Mouse (Mus musculus): ENCODE data around the gene Ltbp4. TPM values are rescaled to one million over a fixed set of nuclear protein-coding genes. Genes with fewer than 3 reads are reported as not detected.

Ltbp4 gene
- polyA plus RNA-seq, 1 experiment from 2014 or later, result 53.3 TPM

DNA sequence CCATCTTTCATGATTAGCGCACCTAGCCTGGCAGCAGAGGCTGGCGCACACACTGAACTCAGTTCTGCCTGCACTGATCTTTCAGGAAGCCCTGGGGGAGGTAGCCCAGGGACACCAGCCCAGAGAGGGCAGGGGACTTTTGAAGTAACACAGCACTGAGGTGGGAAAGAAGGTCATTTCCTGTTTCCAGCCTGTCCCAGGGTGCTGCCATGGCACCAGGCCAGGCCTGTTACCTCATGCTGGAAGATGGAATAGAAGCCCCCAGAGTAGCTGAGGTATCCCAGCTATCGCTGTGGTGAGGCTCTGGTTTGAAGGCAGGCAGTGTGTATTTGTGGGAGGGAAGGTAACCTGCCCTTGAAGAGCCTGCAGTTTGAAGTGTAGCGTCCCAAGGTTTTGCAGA, 62.6 kb downstream of the Ltbp4 start:
- no peak for ATAC-seq (ENCODE audit: extremely low read depth, insufficient number of reproducible peaks, low FRiP score, low TSS enrichment)
- H3K4me2 ChIP-seq, result no peak overlapping the region

DNA sequence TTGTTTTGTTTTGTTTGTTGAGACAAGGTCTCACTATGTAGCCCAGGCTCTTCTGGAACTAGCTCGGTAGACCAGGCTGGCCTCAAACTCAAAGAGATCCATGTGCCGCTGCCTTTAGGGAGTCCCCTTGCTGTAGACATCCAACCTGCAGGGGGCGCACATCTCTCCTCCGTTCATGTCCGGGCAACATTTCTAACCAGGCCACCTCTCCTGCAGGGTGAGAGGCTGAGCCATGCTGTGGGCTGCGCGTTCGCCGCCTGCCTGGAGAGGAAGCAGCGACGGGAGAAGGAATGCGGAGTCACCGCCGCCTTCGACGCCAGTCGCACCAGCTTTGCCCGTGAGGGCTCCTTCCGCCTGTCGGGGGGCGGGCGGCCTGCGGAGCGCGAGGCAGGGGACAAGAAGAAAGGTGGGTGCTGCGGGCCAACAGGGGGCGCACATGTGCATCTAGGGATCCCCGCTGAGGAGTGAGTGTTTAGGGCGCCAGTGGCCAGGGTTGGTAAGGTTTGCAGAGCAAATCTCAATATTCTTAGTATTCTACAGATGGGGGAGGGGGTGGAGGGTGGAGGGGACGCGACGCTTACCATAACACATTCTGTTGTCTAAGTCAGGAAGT, 63.6 kb downstream of the Ltbp4 start:
- Histone ChIP-seq H3K9ac (0 out of 2 replicates have a peak overlapping the region, but pooled peaks have one; percentile 61), H3K36me3 (peaks cover 88% of the 10 kb centered on the region), H3K4me3 (peak overlapping the region; percentile 30), H3K27ac (replicated peaks) (no peak overlapping the region), H3K4me1 (no peaks in the 10 kb centered on the region), H3K4me2 (peak overlapping the region; percentile 57), H3K9me3 (no peaks in the 10 kb centered on the region), H3K27me3 (replicated peaks) (no peaks in the 10 kb centered on the region)
- 35% methylated on average over 31 of the region's 32 CpGs for WGBS
- no peak for ATAC-seq (ENCODE audit: extremely low read depth, insufficient number of reproducible peaks, low FRiP score, low TSS enrichment)

More for the DNA sequence above, 62.6 kb downstream of the Ltbp4 start:
- WGBS, result 77% methylated on average over 4 of the region's 4 CpGs
- no peak overlapping the region for H3K4me3 ChIP-seq
- H3K9ac ChIP-seq, result no peak overlapping the region
- no peaks in the 10 kb centered on the region for H3K9me3 ChIP-seq
- H3K4me1 ChIP-seq, result no peaks in the 10 kb centered on the region
- H3K27ac ChIP-seq (replicated peaks), result no peak overlapping the region
- H3K36me3 ChIP-seq, result peaks cover 87% of the 10 kb centered on the region
- no peaks in the 10 kb centered on the region for H3K27me3 ChIP-seq (replicated peaks)

- H3K4me1 ChIP-seq, result peaks cover 4% of the 10 kb centered on the region
- no peak overlapping the region for H3K9ac ChIP-seq
- no peaks in the 10 kb centered on the region for H3K9me3 ChIP-seq
- peaks cover 86% of the 10 kb centered on the region for H3K36me3 ChIP-seq
- no peak overlapping the region for H3K4me2 ChIP-seq
- no peaks in the 10 kb centered on the region for H3K27me3 ChIP-seq (replicated peaks)
- H3K27ac ChIP-seq (replicated peaks), result no peak overlapping the region
- WGBS, result 87% methylated on average over 8 of the region's 8 CpGs
- ATAC-seq (ENCODE audit: extremely low read depth, insufficient number of reproducible peaks, low FRiP score, low TSS enrichment), result no peak
- H3K4me3 ChIP-seq, result no peak overlapping the region
Measured at GRCm38 (mm10) chr7:27271423-27271822, 66.1 kb downstream of the Ltbp4 start.

DNA sequence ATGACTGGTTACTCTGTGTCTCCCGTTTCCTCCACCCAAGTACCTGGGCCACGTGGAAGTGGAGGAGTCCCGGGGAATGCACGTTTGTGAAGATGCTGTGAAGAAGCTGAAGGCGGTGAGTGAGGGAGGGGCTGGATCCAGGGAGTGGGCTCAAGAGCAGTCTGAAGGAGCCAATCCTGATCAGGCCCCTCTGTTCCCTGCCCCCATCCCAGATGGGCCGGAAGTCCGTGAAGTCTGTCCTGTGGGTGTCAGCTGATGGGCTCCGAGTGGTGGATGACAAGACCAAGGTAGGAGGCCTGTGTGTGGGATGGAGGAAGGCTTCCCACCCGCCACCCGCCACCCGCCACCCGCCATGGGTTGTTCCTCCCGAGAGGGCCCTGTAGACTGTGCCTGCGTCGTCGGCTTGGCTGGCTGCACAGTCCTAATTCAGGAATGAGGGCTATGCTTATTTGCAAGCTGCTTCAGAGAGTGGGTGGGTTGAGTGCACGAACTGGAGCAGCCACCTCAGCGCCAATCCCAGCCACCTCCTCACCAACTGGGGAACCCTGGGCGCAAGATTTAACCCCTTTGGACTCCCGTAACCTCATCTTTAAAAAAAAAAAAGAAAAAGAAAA, 70.9 kb downstream of the Ltbp4 start:
- 42% methylated on average over 20 of the region's 20 CpGs for whole genome bisulfite sequencing

DNA sequence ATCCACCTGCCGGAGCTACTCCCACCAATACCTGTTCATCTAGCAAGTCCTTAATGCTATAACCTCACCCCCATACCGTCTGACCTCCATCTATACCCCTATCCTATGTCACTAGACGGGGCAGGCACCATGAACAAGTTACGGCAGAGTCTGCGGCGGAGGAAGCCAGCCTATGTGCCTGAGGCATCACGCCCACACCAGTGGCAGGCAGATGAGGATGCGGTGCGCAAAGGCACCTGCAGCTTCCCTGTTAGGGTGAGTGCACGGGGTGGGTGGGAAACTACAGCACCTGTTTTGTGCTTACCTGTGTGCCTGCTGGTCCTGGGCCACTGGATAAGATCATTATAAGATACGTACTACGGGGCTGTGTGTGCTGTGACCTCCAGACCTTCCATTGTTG, 72.7 kb downstream of the Ltbp4 start:
- no peak overlapping the region for H3K9ac ChIP-seq
- H3K27ac ChIP-seq (replicated peaks), result no peak overlapping the region
- H3K4me3 ChIP-seq, result no peak overlapping the region
- H3K4me2 ChIP-seq, result no peak overlapping the region
- H3K4me1 ChIP-seq, result peaks cover 17% of the 10 kb centered on the region
- WGBS, result 87% methylated on average over 12 of the region's 12 CpGs
- H3K36me3 ChIP-seq, result peaks cover 67% of the 10 kb centered on the region
- no peak for ATAC-seq (ENCODE audit: extremely low read depth, insufficient number of reproducible peaks, low FRiP score, low TSS enrichment)
- H3K9me3 ChIP-seq, result no peaks in the 10 kb centered on the region
- no peaks in the 10 kb centered on the region for H3K27me3 ChIP-seq (replicated peaks)

More for the DNA sequence above, 70.9 kb downstream of the Ltbp4 start:
- H3K4me1 ChIP-seq, result peaks cover 9% of the 10 kb centered on the region
- H3K9me3 ChIP-seq, result no peaks in the 10 kb centered on the region
- no peaks in the 10 kb centered on the region for H3K27me3 ChIP-seq (replicated peaks)
- H3K4me3 ChIP-seq, result peak overlapping the region; percentile 17
- ATAC-seq (ENCODE audit: extremely low read depth, insufficient number of reproducible peaks, low FRiP score, low TSS enrichment), result no peak
- H3K36me3 ChIP-seq, result peaks cover 86% of the 10 kb centered on the region
- H3K9ac ChIP-seq, result peak overlapping the region; percentile 47; the same call in 1 of the 2 replicates
- H3K4me2 ChIP-seq, result peak overlapping the region; percentile 43
- peak overlapping the region; percentile 36 for H3K27ac ChIP-seq (replicated peaks)

DNA sequence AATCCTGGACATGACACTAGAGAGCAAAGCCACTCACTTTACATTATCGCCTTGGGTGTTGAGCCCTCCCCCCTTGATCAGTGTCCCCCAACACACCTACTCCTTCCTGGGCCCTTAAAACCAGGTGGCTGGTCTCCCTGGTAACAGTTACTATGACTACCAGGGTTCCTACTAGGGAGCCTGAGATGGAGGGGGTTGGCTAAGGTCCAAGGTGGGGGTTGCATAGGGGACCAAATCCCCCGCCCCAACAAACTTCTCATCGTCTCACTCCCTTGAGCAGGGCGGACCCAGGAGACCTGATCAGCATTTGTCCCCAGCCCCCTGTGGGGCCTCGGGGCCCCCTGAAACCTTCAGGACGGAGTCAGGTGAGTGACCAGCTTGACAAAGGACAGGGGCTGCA, 75.6 kb downstream of the Ltbp4 start:
- H3K4me2 ChIP-seq, result no peak overlapping the region
- H3K4me1 ChIP-seq, result peaks cover 37% of the 10 kb centered on the region
- H3K4me3 ChIP-seq, result no peak overlapping the region
- H3K36me3 ChIP-seq, result peaks cover 40% of the 10 kb centered on the region
- H3K27ac ChIP-seq (replicated peaks), result no peak overlapping the region
- 78% methylated on average over 6 of the region's 6 CpGs for WGBS
- no peak for ATAC-seq (ENCODE audit: extremely low read depth, insufficient number of reproducible peaks, low FRiP score, low TSS enrichment)
- H3K9ac ChIP-seq, result no peak overlapping the region
- H3K27me3 ChIP-seq (replicated peaks), result no peaks in the 10 kb centered on the region
- H3K9me3 ChIP-seq, result no peaks in the 10 kb centered on the region

GRCm38 (mm10) chr7:27260856-27261255, 76.6 kb downstream of the Ltbp4 start:
- peaks cover 39% of the 10 kb centered on the region for H3K4me1 ChIP-seq
- no peak overlapping the region for H3K4me3 ChIP-seq
- 68% methylated on average over 7 of the region's 7 CpGs for WGBS
- H3K4me2 ChIP-seq, result peak overlapping the region; percentile 88; the same call in 1 of the 2 replicates
- H3K9ac ChIP-seq, result no peak overlapping the region
- ATAC-seq (ENCODE audit: extremely low read depth, insufficient number of reproducible peaks, low FRiP score, low TSS enrichment), result no peak
- H3K27ac ChIP-seq (replicated peaks), result no peak overlapping the region
- H3K36me3 ChIP-seq, result peaks cover 34% of the 10 kb centered on the region
- no peaks in the 10 kb centered on the region for H3K9me3 ChIP-seq
- H3K27me3 ChIP-seq (replicated peaks), result no peaks in the 10 kb centered on the region

- no peak for ATAC-seq (ENCODE audit: extremely low read depth, insufficient number of reproducible peaks, low FRiP score, low TSS enrichment)
- 32% methylated on average over 5 of the region's 5 CpGs for WGBS
- Histone ChIP-seq H3K4me3 (peak overlapping the region; percentile 81), H3K27me3 (replicated peaks) (no peaks in the 10 kb centered on the region), H3K9ac (peak overlapping the region; percentile 96), H3K4me2 (peak overlapping the region; percentile 88), H3K36me3 (peaks cover 26% of the 10 kb centered on the region), H3K27ac (replicated peaks) (peak overlapping the region; percentile 65), H3K4me1 (peaks cover 39% of the 10 kb centered on the region), H3K9me3 (no peaks in the 10 kb centered on the region)
Measured at GRCm38 (mm10) chr7:27259771-27260170, 77.7 kb downstream of the Ltbp4 start.

- Histone ChIP-seq H3K4me1 (peaks cover 39% of the 10 kb centered on the region), H3K36me3 (peaks cover 24% of the 10 kb centered on the region), H3K4me3 (peak overlapping the region; percentile 81), H3K27ac (replicated peaks) (peak overlapping the region; percentile 65), H3K9ac (peak overlapping the region; percentile 96), H3K4me2 (peak overlapping the region; percentile 88), H3K9me3 (no peaks in the 10 kb centered on the region), H3K27me3 (replicated peaks) (no peaks in the 10 kb centered on the region)
- no peak for ATAC-seq (ENCODE audit: extremely low read depth, insufficient number of reproducible peaks, low FRiP score, low TSS enrichment)
- 6% methylated on average over 9 of the region's 9 CpGs for WGBS
Measured at GRCm38 (mm10) chr7:27259271-27259721, 78.2 kb downstream of the Ltbp4 start.

DNA sequence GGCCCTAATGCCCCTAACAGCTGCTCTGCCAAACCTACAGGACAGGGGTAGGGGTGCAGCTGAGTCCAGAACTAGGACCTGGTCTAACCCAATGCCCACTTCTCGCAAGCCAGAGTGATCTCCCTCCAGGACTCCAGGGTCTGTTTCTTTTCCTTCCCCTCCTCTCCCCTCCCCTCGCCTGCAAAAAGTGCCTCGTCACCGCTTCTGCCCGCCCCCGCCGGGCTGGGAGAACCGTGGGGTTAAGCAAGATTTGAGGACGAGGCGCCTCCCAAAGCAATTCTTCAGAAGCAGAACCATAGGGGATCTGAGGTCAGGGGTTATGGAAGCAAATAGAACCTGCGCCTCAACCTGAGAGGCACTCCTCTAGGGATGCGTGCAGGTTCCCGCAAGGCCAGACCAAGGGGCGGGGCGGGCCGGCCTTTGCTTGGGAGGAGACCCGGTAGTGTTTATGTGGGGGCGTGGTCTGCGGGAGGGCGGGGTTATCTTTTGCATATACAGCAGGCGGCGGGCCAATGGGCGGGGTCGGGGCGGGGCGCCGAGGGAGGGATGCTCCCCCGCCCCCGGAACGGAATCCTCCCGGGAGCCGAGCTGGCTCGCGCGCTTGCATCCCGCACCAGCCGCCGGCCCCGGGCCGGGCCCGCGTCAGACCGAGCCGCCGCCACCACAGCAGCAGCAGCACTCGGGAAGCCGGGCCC, 79.1 kb downstream of the Ltbp4 start, which contains the start of gene Numbl:
Gene Numbl (plus strand): TSS at position 229 of the 695 bp plus-strand sequence.
- ATAC-seq (ENCODE audit: extremely low read depth, insufficient number of reproducible peaks, low FRiP score, low TSS enrichment), result peak; percentile 84
- under 1% methylated on average over 45 of the region's 47 CpGs for WGBS

GRCm38 (mm10) chr7:27257852-27258204, 79.7 kb downstream of the Ltbp4 start:
- WGBS, result 7% methylated on average over 3 of the region's 6 CpGs
- H3K9me3 ChIP-seq, result no peaks in the 10 kb centered on the region
- H3K4me1 ChIP-seq, result peaks cover 39% of the 10 kb centered on the region
- H3K9ac ChIP-seq, result peak overlapping the region; percentile 96
- no peak for ATAC-seq (ENCODE audit: extremely low read depth, insufficient number of reproducible peaks, low FRiP score, low TSS enrichment)
- H3K27me3 ChIP-seq (replicated peaks), result no peaks in the 10 kb centered on the region
- H3K4me3 ChIP-seq, result peak overlapping the region; percentile 81
- peak overlapping the region; percentile 88 for H3K4me2 ChIP-seq
- H3K36me3 ChIP-seq, result peaks cover 14% of the 10 kb centered on the region
- peak overlapping the region; percentile 71 for H3K27ac ChIP-seq (replicated peaks)

More for the DNA sequence above, 79.1 kb downstream of the Ltbp4 start, which contains the start of gene Numbl:
- Histone ChIP-seq H3K9ac (peak within 1 kb of the TSS; percentile 96), H3K9me3 (no peaks in the 10 kb centered on the region), H3K27me3 (replicated peaks) (no peaks in the 10 kb centered on the region), H3K4me2 (peak within 1 kb of the TSS; percentile 88), H3K36me3 (peaks cover 19% of the 10 kb centered on the region), H3K4me3 (peak within 1 kb of the TSS; percentile 81), H3K4me1 (peaks cover 39% of the 10 kb centered on the region), H3K27ac (replicated peaks) (peak within 1 kb of the TSS; percentile 71)

Measured in heart, embryonic 13.5 days (tissue).